Mouse (Mus musculus) liver, embryonic 11.5 days (tissue): ENCODE measurements at regions not wholly inside any gene's neighbourhood (a gene's known extent, or its start where the extent isn't known, plus 50 kb on each side); places are given as distances from the start of the nearest gene placed in this dataset.

ENCODE experiments used
- ATAC-seq: fragments of 200-750 bp; cut with Nextera tagmentation; replicated peaks from 2 replicates; pipeline ENCODE4 v1.8.0; 2017; ENCODE audit warnings: moderate number of reproducible peaks, mild to moderate bottlenecking, moderate TSS enrichment, moderate library complexity; ENCODE audit not compliant: low FRiP score
- DNase-seq: peaks from one replicate; pipeline ENCODE4 v3.0.0-alpha.2; 2017; ENCODE audit warnings: low spot score
- H3K27ac ChIP-seq: fragments of 300-500 bp; sonication (generic); 2 replicates; pipeline ENCODE4 v1.5.1; 2014; ENCODE audit warnings: mild to moderate bottlenecking, low read depth, low read length, control low read depth
- H3K27me3 ChIP-seq: fragments of 300-500 bp; sonication (generic); replicated peaks from 2 replicates; pipeline ENCODE4 v1.6.1; 2014; ENCODE audit warnings: low read length, mixed read lengths; ENCODE audit not compliant: control insufficient read depth, insufficient read depth
- H3K36me3 ChIP-seq: fragments of 300-500 bp; sonication (generic); 2 replicates; pipeline ENCODE4 v1.6.1; 2014; ENCODE audit warnings: mild to moderate bottlenecking, low read length, moderate library complexity, mixed read lengths; ENCODE audit not compliant: control insufficient read depth, insufficient read depth
- H3K4me1 ChIP-seq: fragments of 300-500 bp; sonication (generic); replicated peaks from 2 replicates; pipeline ENCODE4 v1.6.1; 2014; ENCODE audit warnings: low read length, mixed read lengths; ENCODE audit not compliant: control insufficient read depth, insufficient read depth
- H3K4me2 ChIP-seq: fragments of 300-500 bp; sonication (generic); 2 replicates; pipeline ENCODE4 v1.6.1; 2014; ENCODE audit warnings: mild to moderate bottlenecking, control low read depth, moderate library complexity
- H3K4me3 ChIP-seq: fragments of 300-500 bp; sonication (generic); 2 replicates; pipeline ENCODE4 v1.5.1; 2014; ENCODE audit warnings: low read depth, low read length, control low read depth
- H3K9ac ChIP-seq: fragments of 300-500 bp; sonication (generic); 2 replicates; pipeline ENCODE4 v1.6.1; 2014; ENCODE audit warnings: low read depth, low read length, control low read depth
- H3K9me3 ChIP-seq: fragments of 300-500 bp; sonication (generic); 2 replicates; pipeline ENCODE4 v1.6.1; 2016; ENCODE audit warnings: low read length, inconsistent platforms, mixed read lengths; ENCODE audit not compliant: control insufficient read depth
- WGBS: fragments of 180-500 bp; shearing (Covaris S2); extraction: QIAGEN DNeasy Blood & Tissue Kit; methylation state at CpG from one replicate; pipeline ENCODE4 v1.1.7; 2014; 5-methylcytosine and 5-hydroxymethylcytosine counted together

DNA sequence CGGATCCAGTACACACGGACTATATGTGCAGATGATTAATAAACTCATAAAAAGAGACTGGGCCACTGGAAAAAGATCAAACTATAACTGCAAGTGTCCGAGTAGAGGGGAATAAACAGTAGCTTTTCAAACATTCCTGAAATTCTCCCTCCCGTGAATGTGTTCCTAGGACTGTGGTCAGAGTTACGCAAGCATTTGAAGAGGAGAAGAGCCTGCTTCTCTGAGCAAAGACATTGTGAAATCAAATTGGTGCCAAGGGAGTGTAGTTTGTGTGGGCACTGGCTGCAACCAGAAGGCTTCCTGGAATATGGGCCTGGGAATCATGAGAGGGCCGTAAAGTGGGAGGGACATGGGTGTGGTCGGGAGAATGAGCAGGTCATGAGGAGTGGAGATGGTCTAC is 78.3 kb upstream of the Stx18 start:
- Histone ChIP-seq H3K9ac (no peak overlapping the region), H3K27me3 (no peaks in the 10 kb centered on the region), H3K4me3 (no peak overlapping the region), H3K4me2 (no peak overlapping the region), H3K27ac (no peak overlapping the region), H3K9me3 (no peaks in the 10 kb centered on the region), H3K4me1 (no peaks in the 10 kb centered on the region), H3K36me3 (no peaks in the 10 kb centered on the region)
- ATAC-seq (no peak), DNase-seq (no peak)
- WGBS = 76% methylated on average over 7 of the region's 7 CpGs

DNA sequence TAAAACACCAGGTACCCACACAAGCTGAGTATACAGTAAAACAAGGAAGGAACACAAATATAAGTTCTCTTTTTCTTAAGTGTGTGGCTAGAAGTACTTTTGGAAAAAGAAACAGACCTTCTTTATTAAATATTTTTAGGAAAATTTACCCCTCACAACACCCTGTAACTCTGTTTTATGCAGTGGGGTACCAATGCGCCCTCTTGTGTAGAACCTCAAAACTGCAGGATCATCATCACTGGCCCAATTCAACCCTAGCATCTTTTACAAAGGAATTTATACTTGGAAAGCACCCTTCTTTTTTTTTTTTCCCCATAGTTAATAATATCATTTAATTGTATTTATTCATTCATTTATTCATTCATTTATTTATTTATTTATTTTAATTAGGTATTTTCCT is 86.4 kb upstream of the Stx18 start:
- Histone ChIP-seq H3K9me3 (no peaks in the 10 kb centered on the region), H3K27me3 (no peaks in the 10 kb centered on the region), H3K4me1 (no peaks in the 10 kb centered on the region), H3K36me3 (no peaks in the 10 kb centered on the region), H3K27ac (no peak overlapping the region), H3K4me2 (no peak overlapping the region), H3K4me3 (no peak overlapping the region), H3K9ac (no peak overlapping the region)
- no peak for ATAC-seq
- 0% methylated on average over 1 of the region's 1 CpGs for WGBS
- no peak for DNase-seq

DNA sequence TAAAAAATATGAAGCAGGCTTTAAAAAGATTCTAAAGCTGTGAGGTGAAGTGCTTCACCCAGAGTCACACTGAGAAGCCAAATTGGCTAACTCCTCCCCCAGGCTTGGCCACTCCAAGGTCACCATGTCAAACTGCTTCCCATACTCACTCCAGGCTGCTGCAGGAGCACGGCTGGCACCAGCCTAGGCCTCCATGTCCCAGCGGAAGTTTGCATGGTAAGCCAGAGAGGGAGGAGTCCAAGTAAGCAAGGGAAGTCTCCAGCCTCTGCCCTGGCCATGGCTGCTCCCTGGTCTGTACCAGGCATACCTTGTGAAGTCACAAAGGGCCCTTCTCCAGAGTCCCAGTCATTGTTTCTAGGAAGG is 105.8 kb upstream of the Stx18 start:
- H3K9ac ChIP-seq = no peak overlapping the region
- H3K4me1 ChIP-seq = no peaks in the 10 kb centered on the region
- no peak overlapping the region for H3K27ac ChIP-seq
- ATAC-seq (no peak), DNase-seq (no peak)
- H3K4me2 ChIP-seq = no peak overlapping the region
- WGBS = 31% methylated on average over 2 of the region's 2 CpGs
- no peak overlapping the region for H3K4me3 ChIP-seq
- H3K27me3 ChIP-seq = no peaks in the 10 kb centered on the region
- no peaks in the 10 kb centered on the region for H3K36me3 ChIP-seq
- no peaks in the 10 kb centered on the region for H3K9me3 ChIP-seq

DNA sequence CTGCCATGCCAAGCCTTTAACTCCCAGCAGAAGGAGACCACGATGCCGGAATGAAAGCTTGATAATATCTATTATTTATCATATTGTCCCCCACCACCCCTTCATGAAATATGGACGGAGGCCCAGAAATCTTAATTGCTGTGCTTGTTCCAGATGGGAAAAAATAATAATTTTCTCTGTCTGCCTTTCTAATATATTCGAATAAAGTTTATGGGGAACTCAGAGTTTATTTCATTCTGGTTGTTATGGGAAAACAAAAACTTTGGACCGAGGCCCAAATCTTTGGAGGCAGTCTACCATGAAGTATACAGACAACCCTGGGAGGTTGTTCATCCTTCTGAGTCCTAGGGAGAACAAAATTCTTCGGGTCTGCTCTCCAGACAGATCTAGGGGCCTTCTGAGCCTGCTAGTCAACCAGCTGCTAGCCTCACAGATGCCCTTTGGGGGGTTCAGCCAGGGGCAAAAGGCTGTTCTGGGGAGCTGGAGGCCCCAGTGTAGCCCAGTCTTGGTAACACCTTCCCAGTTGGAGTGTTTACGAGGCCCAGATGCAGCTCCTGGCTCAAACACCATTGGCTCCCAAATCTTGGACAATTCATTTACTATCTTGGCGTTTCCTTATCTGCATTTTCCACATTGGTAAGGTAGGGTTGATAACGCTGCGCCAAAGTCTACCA is 106.3 kb upstream of the Stx18 start:
- ATAC-seq = no peak
- H3K9me3 ChIP-seq = no peaks in the 10 kb centered on the region
- no peak overlapping the region for H3K9ac ChIP-seq
- 75% methylated on average over 10 of the region's 10 CpGs for WGBS
- H3K27ac ChIP-seq = no peak overlapping the region
- no peak for DNase-seq
- H3K27me3 ChIP-seq = no peaks in the 10 kb centered on the region
- H3K36me3 ChIP-seq = no peaks in the 10 kb centered on the region
- H3K4me3 ChIP-seq = no peak overlapping the region
- H3K4me2 ChIP-seq = no peak overlapping the region
- no peaks in the 10 kb centered on the region for H3K4me1 ChIP-seq

DNA sequence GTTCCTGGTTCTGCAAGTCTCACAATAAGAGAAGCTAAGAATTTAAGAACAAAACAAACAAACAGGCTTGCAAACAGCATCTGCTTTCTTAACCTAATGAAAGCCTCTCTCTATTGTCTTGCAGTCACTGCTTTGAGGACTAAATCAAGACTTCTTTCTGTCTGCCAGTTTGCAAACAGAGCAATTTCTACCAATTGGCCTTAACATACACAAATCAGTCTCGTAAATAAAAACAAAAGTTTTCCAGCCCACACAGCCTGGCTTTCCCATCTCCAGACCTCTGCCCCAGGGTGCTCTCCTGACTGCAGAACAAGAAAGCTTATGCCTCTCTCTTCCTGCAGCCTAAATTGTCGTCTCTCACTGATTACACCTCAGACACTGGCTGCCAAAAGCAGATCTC is 96.1 kb upstream of the Msx1 start:
- Histone ChIP-seq H3K36me3 (no peaks in the 10 kb centered on the region), H3K27ac (no peak overlapping the region), H3K4me3 (no peak overlapping the region), H3K27me3 (peaks cover 31% of the 10 kb centered on the region), H3K9me3 (no peaks in the 10 kb centered on the region), H3K4me2 (no peak overlapping the region), H3K9ac (no peak overlapping the region), H3K4me1 (no peaks in the 10 kb centered on the region)
- WGBS = 27% methylated on average over 2 of the region's 2 CpGs
- ATAC-seq (no peak), DNase-seq (no peak)

DNA sequence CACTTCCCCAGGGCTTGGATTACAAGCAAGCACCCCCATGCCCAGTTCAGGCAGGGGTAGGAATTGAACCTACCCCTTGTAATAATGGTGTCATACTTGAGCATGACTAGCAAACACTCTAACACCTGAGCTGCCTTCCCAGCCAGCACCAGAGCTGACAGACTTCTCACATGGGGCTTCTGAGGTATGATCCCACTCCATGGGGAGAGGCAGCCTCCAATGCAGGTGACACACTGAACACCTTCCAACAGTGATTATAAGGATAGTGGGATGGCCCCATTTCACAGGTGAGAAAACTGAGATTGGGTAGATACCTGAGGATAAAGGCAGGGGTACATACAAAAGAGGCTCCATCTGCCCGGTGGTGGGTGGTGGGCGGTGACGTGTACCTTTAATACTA is 94.7 kb upstream of the Msx1 start:
- Histone ChIP-seq H3K4me1 (no peaks in the 10 kb centered on the region), H3K4me3 (no peak overlapping the region), H3K27me3 (peaks cover 31% of the 10 kb centered on the region), H3K9ac (no peak overlapping the region), H3K36me3 (no peaks in the 10 kb centered on the region), H3K9me3 (no peaks in the 10 kb centered on the region), H3K4me2 (no peak overlapping the region), H3K27ac (no peak overlapping the region)
- 86% methylated on average over 3 of the region's 3 CpGs for WGBS
- DNase-seq (no peak), ATAC-seq (no peak)

DNA sequence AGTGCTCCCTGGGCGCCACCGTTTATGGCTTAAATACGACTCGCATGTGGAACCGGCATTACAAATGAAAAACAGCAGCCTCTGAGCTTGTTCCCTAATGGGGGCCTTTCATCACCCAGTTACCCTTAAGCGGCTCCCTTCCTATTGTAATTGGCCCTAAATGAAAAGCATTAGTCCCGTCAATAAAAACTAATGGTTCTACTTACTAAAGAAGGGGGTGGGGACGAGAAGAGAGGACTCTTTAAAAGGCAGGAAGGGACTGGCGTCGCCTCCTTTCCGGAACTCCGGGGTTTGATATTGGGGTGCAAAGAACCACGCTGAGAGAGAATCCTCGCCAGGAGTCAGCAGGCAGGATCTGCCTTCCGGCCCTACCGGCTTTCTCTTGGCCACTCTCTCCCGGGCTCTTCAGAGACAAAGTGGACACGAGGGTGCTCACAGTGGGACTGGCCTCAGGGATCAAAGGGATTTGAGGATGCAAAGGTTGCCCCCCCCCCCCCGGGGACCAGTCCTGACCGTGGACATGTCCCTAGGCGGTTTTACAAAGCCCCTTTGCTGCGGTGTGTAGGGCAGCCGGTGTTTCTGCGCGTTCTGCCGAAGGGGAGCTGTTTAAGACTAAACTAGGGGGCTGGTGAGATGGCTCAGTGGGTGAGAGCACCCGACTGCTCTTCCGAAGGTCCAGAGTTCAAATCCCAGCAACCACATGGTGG is 93.8 kb upstream of the Msx1 start:
- H3K9me3 ChIP-seq = no peaks in the 10 kb centered on the region
- H3K36me3 ChIP-seq = no peaks in the 10 kb centered on the region
- peaks cover 31% of the 10 kb centered on the region for H3K27me3 ChIP-seq
- H3K4me2 ChIP-seq = no peak overlapping the region
- no peak for ATAC-seq
- WGBS = 5% methylated on average over 28 of the region's 28 CpGs
- no peak for DNase-seq
- no peaks in the 10 kb centered on the region for H3K4me1 ChIP-seq
- H3K9ac ChIP-seq = no peak overlapping the region
- H3K4me3 ChIP-seq = no peak overlapping the region
- H3K27ac ChIP-seq = no peak overlapping the region

DNA sequence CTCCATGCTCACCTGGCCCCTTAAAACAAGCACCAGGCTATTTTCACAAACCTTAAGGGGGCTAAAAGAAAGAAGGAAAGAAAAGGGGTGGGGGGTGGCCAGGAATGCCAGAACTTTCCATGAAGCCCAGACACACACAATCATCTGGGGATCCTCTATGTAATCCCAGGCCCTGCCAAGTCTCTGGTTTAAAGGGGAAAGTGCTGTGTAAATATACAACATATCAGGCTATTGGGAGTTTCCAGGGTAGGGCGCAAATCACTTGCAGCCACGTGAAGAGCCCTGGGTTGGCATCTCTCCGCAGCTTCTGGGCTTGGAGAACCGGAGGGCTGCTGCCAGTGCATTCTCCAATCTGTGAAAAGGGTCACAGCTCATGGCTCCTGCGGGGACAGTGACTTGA is 92.8 kb upstream of the Msx1 start:
- Histone ChIP-seq H3K36me3 (no peaks in the 10 kb centered on the region), H3K9me3 (no peaks in the 10 kb centered on the region), H3K27me3 (peaks cover 31% of the 10 kb centered on the region), H3K4me1 (no peaks in the 10 kb centered on the region), H3K9ac (no peak overlapping the region), H3K27ac (no peak overlapping the region), H3K4me3 (no peak overlapping the region), H3K4me2 (no peak overlapping the region)
- 16% methylated on average over 5 of the region's 5 CpGs for WGBS
- no peak for DNase-seq
- ATAC-seq = no peak

DNA sequence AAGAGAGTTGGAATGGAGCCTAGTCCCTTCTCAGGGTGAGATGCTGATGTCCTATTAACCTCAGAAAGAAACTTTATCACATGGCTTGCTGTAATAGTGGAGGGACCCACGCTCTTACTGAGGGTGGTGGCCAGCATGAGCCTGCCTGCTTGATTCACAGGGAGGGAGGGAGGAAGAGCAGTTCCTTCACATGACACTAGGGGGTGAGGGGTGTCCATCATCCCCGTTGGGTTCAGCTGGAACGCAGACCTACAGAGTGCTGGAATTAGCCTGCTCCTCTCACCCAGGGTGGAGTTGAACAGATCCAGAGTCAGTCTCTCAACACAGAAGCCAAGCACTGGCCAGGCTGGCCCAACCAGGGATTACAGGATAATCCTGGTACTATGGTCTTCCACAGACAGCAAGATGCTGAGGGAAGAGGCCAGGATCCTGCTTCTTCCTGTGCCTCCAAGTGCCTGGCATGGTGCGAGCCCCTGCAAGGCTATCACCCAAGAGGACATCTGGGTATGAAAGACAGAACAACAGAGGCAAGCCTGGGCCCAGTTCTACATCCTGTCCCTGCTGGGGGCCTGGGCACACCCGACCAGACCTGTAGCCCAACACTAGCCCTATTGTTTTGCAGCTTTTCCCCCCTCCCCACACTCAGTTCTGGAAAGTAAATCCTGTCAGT is 80.4 kb upstream of the Msx1 start:
- no peaks in the 10 kb centered on the region for H3K4me1 ChIP-seq
- no peak overlapping the region for H3K4me3 ChIP-seq
- H3K9me3 ChIP-seq = no peaks in the 10 kb centered on the region
- no peak for ATAC-seq
- H3K4me2 ChIP-seq = no peak overlapping the region
- no peak overlapping the region for H3K9ac ChIP-seq
- no peak overlapping the region for H3K27ac ChIP-seq
- DNase-seq = no peak
- no peaks in the 10 kb centered on the region for H3K36me3 ChIP-seq
- WGBS = 40% methylated on average over 5 of the region's 5 CpGs
- peaks cover 27% of the 10 kb centered on the region for H3K27me3 ChIP-seq
